Mouse (Mus musculus): ENCODE data around the gene Mcm2. TPM values are rescaled to one million over a fixed set of nuclear protein-coding genes. Genes with fewer than 3 reads are reported as not detected.

The Mcm2 gene
- polyA plus RNA-seq, 1 experiment = 45.7 TPM

GRCm38 (mm10) chr6:88837999-88838398 lies 60.6 kb downstream of the Mcm2 start:
- no peak for DNase-seq (ENCODE audit: low read depth)
- no peak for TF ChIP-seq CTCF (IDR thresholded peaks at IDR 0.05; ENCODE audit: borderline replicate concordance, extremely low read depth, insufficient read depth, insufficient read length)
- TF ChIP-seq POLR2A (IDR thresholded peaks at IDR 0.05; ENCODE audit: borderline replicate concordance, extremely low read depth, insufficient read depth, insufficient read length, poor library complexity, severe bottlenecking) = no peak

DNA sequence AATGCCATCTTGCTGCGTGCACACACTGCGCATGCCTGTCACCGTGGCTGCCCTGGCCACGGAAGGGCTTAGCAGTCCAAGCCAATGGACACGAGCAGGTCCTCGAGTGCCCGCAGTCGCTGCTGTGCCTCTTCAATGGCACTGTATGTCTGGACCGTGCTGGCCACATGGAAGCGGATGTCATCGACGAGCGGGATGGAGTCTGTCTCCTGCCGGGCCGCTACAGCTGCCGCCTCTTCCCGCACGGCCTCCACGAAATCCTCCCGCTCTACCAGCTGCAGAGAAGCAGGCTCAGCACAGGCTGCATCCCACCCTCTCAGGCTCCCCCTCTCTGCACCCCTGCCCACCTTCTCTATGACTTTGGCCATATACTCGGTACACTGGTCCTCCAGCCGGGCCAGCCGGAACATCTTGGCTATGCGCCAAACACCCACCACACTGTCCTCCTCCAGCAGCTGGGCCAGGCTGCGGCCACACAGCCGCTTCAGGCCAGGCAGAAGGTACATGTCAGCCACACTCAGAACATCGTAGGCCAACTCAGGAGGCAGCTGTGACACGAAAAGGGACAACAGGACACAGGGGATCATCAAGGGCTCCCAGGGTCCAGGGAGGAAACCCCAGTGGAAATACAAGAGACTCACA lies 62.3 kb downstream of the Mcm2 start:
- DNase-seq (ENCODE audit: low read depth) = no peak
- TF ChIP-seq POLR2A (IDR thresholded peaks at IDR 0.05; ENCODE audit: borderline replicate concordance, extremely low read depth, insufficient read depth, insufficient read length, poor library complexity, severe bottlenecking) (no peak), CTCF (IDR thresholded peaks at IDR 0.05; ENCODE audit: borderline replicate concordance, extremely low read depth, insufficient read depth, insufficient read length) (no peak)

GRCm38 (mm10) chr6:88835047-88835446 lies 63.5 kb downstream of the Mcm2 start:
- no peak for DNase-seq (ENCODE audit: low read depth)
- TF ChIP-seq CTCF (IDR thresholded peaks at IDR 0.05; ENCODE audit: borderline replicate concordance, extremely low read depth, insufficient read depth, insufficient read length) (no peak), POLR2A (IDR thresholded peaks at IDR 0.05; ENCODE audit: borderline replicate concordance, extremely low read depth, insufficient read depth, insufficient read length, poor library complexity, severe bottlenecking) (no peak)

Other genes starting within 250 kb of the Mcm2 start
- 8.1 and 8.8 TPM in 2 replicates for gene Mgll, start 174.4 kb downstream of the Mcm2 start, polyA plus RNA-seq (2012; rRNA removed)
- gene Abtb1, start 56.8 kb downstream of the Mcm2 start, polyA plus RNA-seq (2012; rRNA removed) = 61.7 and 83.6 TPM in 2 replicates
- 1,097 and 1,604 TPM in 2 replicates for gene Podxl2, start 23.7 kb downstream of the Mcm2 start, polyA plus RNA-seq (2012; rRNA removed)
- 116 and 166 TPM in 2 replicates for gene Tpra1, start 3.5 kb upstream of the Mcm2 start, polyA plus RNA-seq (2012; rRNA removed)

Data from brain, embryonic 14.5 days (tissue).